8 mouse cellular contexts compared by ENCODE assay signal in genomic region chr3:97524835-97525234, GRCm38 (mm10).
DNase-seq lines count a peak whose midpoint lies in the region; ATAC-seq and TF ChIP-seq lines count a peak whose summit lies in the region.

No protein-coding gene starts in this region.

- H3K27ac ChIP-seq in forebrain, embryonic 11.5 days (ENCODE audit: low read depth, low read length) = no peak overlapping the region
- no peak overlapping the region for H3K27ac ChIP-seq in forebrain, embryonic 14.5 days (ENCODE audit: low read depth, low read length)
- H3K27ac ChIP-seq in testis, adult 2 months (ENCODE audit: control insufficient read depth, insufficient read depth, low read depth, low read length) = no peak overlapping the region

- H3K4me3 ChIP-seq in forebrain, embryonic 11.5 days (ENCODE audit: low read depth, low read length) = no peak overlapping the region
- no peak overlapping the region for H3K4me3 ChIP-seq in forebrain, embryonic 14.5 days (ENCODE audit: low read depth, low read length)
- H3K4me3 ChIP-seq in testis, adult 2 months (ENCODE audit: control insufficient read depth, low read depth, low read length) = no peak overlapping the region

- peak; percentile 60 for DNase-seq in forebrain, embryonic 11.5 days (ENCODE audit: low spot score)
- no peak for DNase-seq in forebrain, embryonic 14.5 days (ENCODE audit: low spot score)
- DNase-seq in lung, postnatal 36 days = peak; percentile 29
- no peak for DNase-seq in lung, adult 18-20 months
- peak; percentile 24 for DNase-seq in c-Kit-positive CD71-positive TER-119-positive erythroid progenitor cells, embryonic 14.5 days (ENCODE audit: low spot score)
- DNase-seq in cerebellum, adult 9-11 months = no peak

- H3K36me3 ChIP-seq in forebrain, embryonic 11.5 days (ENCODE audit: control insufficient read depth, insufficient read depth, low read length) = no peaks in the 10 kb centered on the region
- H3K36me3 ChIP-seq in forebrain, embryonic 14.5 days (ENCODE audit: control insufficient read depth, insufficient read depth, low read length) = no peaks in the 10 kb centered on the region
- no peaks in the 10 kb centered on the region for H3K36me3 ChIP-seq in testis, adult 2 months (ENCODE audit: control insufficient read depth, insufficient read depth, low read length)

- no peaks in the 10 kb centered on the region for H3K9me3 ChIP-seq in forebrain, embryonic 11.5 days (ENCODE audit: control insufficient read depth, low read length)
- H3K9me3 ChIP-seq in forebrain, embryonic 14.5 days (replicated peaks; ENCODE audit: control insufficient read depth, low read length) = no peaks in the 10 kb centered on the region

- TF ChIP-seq CTCF in testis, adult 2 months (IDR thresholded peaks at IDR 0.05; ENCODE audit: control insufficient read depth, insufficient read depth, insufficient replicate concordance, low read depth, low read length) = peak; percentile 31; the same call in 1 of the 2 replicates

- no peak overlapping the region for H3K9ac ChIP-seq in forebrain, embryonic 11.5 days (ENCODE audit: low read length)
- no peak overlapping the region for H3K9ac ChIP-seq in forebrain, embryonic 14.5 days (ENCODE audit: low read length)

- ATAC-seq in forebrain, embryonic 11.5 days (replicated peaks; ENCODE audit: low FRiP score) = no peak
- ATAC-seq in forebrain, embryonic 14.5 days = no peak; the same call in 1 of the 2 replicates
- ATAC-seq in inflammation-experienced regulatory T-cells, adult 6 months = no peak

- H3K4me1 ChIP-seq in forebrain, embryonic 11.5 days (replicated peaks; ENCODE audit: control insufficient read depth, insufficient read depth, low read length) = no peaks in the 10 kb centered on the region
- peaks cover 6% of the 10 kb centered on the region; the same call in 1 of the 2 replicates for H3K4me1 ChIP-seq in forebrain, embryonic 14.5 days (ENCODE audit: control insufficient read depth, insufficient read depth, low read length)
- peaks cover 3% of the 10 kb centered on the region for H3K4me1 ChIP-seq in testis, adult 2 months (ENCODE audit: control insufficient read depth, insufficient read depth, low read length)

- no peak for TF ChIP-seq POLR2A in testis, adult 2 months (IDR thresholded peaks at IDR 0.05; ENCODE audit: control insufficient read depth, low read depth, low read length)

- 86% methylated on average over 5 of the region's 5 CpGs for WGBS in forebrain, embryonic 11.5 days
- 84% methylated on average over 5 of the region's 5 CpGs for WGBS in forebrain, embryonic 14.5 days

- no peak overlapping the region for H3K4me2 ChIP-seq in forebrain, embryonic 11.5 days (ENCODE audit: low read depth, low read length, severe bottlenecking)
- H3K4me2 ChIP-seq in forebrain, embryonic 14.5 days (ENCODE audit: low read length) = no peak overlapping the region

- H3K27me3 ChIP-seq in forebrain, embryonic 11.5 days (ENCODE audit: control insufficient read depth, insufficient read depth, low read length) = no peaks in the 10 kb centered on the region
- H3K27me3 ChIP-seq in forebrain, embryonic 14.5 days (replicated peaks; ENCODE audit: control insufficient read depth, insufficient read depth, low read length) = 0 out of 2 replicates have a peak, but pooled peaks cover 2% of the 10 kb centered on the region
- no peaks in the 10 kb centered on the region for H3K27me3 ChIP-seq in testis, adult 2 months (ENCODE audit: control insufficient read depth, insufficient read depth, low read length)

Comparison
In these comparisons a context has a peak if more than half of its experiments do, and no peak if none do; other contexts are left out.
1. DNase-seq: peak in forebrain, embryonic 11.5 days (single experiment), lung, postnatal 36 days (single experiment) and c-Kit-positive CD71-positive TER-119-positive erythroid progenitor cells, embryonic 14.5 days (single experiment); none in forebrain, embryonic 14.5 days (single experiment), lung, adult 18-20 months (0 of 2) and cerebellum, adult 9-11 months (single experiment).